Mouse (Mus musculus) frontal cortex, postnatal 14 days (tissue): Measurements from ENCODE around the gene Larp1.
"Not testable (repeated sequence)": the region's sequence is repeated elsewhere in the genome, so short reads cannot be mapped to it uniquely, and the experiment has no call there.

Experiments
- DNase-seq, 2 experiments: peaks; one replicate each; pipeline ENCODE4 v3.0.0; 2022; ENCODE audit warnings: low spot score in 2 of 2

Gene Larp1

DNA sequence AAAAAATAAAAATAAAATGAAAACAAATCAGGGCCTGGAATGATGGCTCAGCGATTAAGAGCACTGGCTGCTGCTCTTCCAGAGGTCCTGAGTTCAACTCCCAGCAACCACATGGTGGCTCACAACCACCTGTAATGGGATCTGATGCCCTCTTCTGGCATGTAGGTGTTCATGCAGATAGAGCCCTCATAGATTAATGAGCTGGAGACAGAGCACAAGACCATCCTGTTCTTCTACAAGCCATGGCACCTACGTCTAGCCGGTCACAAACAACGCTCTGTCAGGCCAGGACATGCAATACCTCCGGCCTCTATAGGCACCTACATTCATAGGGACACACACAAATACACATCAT lies 89.5 kb downstream of the Larp1 start:
- DNase-seq, result not testable (repeated sequence)

DNA sequence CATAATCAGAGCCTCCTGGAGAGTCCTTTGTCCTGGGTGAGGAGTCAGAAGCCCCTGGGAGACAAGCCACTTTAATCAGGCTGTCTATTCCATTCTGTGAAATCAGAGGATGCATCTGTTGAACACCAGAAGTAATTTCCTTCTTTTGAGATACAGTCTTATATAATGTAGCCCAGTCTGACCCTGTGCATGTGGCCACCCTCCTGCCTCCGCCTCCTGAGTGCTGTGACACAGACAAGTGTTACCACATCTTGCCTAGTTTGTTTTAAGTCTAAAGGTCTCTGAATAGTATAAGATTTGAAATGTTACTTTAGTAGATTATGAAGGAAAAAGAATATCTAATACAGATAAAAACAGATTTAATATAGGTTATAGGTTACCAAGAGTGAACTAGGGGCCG lies 91.1 kb downstream of the Larp1 start:
- no peak for DNase-seq

DNA sequence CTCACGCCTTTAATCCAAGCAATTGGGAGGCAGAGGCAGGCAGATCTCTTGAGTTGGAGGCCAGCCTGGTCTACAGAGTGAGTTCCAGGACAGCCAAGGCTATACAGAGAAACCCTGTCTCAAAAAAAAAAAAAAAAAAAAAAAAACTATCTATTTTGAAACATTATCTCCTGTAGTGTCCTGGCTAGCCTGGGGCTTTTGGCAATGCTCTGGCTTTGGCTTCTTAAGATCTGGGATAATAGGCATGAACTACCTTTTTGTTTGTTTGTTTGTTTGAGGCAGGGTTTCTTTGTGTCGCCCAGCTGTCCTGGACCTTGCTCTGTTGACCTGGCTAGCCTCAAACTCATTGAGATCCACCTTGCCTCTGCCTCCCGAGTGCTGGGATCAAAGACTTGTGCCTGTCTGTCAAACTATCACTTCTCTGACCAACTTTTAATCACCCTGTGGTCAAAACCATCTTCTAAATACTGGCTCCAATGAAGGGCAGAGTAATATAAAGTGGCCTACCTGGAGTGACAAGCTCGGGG lies 92.4 kb downstream of the Larp1 start:
- no peak for DNase-seq

DNA sequence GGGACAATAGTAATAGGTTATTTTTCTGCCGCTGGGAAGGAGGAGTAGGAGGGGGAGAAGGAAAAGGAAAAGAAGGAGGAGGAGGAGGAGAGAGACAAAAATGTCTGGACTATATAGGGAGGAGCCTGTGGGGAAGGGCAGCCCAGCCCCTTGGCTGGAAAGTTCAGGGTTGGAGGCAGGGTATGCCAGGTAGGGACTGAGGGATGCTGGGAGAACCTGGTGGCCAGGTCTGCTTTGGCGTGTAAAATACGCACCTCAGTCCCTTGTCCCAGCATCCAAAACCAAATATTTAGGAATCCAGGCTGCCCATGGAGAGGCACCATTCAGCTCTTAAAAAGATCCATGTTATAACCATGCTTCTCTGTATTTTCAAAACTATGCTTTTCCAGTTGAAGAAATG lies 93.3 kb downstream of the Larp1 start:
- no peak for DNase-seq

DNA sequence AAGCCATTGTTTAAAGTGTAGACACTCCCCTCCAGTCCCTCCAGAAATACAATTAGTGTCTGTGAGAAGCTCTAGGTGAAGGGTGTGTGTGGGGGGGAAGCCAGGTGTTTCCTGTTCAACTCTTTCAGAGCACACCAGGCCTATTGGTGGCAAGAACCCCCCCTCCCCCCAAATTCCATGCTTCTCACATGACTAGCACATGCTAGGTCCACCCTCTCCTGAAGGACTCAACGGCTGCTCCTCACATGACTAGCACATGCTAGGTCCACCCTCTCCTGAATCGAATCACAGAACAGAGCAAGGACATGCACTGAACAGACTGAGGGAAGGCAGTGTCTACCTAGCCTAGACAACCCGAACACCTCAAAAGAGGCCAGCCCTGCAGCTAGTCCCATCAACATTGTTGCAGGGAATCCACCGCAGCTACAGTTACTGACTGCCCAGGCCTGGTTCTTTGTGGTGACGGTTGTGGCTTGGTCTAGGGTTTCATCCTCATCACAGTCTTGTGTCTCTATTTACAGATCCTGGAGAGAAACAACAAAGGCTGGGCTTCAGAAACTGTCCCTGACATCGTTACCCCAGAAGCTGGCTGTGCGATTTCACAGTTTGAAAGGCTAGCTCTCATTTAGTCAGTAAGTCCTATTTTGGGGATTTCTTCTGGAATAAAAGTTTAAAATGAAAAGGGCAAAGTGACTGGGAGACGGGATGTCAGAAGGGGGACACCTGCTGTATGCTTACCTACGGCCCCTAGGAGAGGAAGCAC lies 93.9 kb downstream of the Larp1 start:
- no peak for DNase-seq

DNA sequence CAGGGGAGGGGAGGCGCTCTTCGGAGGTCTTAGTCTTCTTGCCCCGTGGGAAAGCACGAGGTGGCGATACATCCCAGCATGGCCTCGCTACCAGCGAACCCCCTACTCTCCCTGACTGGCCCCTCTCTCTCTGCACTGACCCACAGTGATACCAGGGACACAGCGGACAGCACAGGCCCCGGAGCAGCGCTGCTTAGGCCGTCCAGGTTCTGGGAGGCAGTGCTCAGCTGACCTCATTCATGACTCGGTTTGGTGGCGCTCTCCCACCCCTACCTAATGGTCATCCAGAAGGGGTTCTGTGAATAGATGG lies 94.4 kb downstream of the Larp1 start:
- DNase-seq, result no peak

DNA sequence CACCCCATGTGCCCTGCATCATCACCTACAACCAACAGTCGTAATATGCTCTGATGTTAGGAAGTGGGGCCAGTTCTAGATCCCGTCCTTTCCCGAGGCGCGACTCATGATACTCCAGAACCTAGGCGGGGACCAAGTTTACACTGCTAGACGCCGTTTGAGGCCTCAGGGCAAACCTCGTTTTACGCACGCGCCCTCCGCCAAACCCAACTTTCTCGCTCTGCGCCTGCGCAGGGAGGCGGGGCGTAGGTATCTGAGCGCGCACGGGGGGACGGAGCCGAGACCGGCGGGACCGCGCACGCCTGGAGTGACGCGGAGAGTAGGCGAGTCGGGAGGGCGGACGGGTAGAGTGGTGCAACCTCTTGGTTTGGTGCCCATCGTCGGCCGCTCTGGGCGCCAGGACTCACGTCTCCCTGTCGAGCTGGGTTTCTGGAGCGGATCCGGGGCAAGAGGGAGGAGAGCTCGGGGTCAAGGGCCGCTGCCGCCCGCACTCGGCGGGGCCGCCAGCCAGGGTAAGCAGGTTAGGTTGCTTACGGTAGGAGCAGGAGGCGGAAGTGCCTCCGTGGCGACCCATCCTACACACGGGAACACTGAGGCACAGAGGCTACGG lies 94.9 kb downstream of the Larp1 start, which contains the start of gene Cnot8:
Cnot8 (plus strand) TSS at position 457 of the 610 bp plus-strand sequence.
- peak; percentile 98 for DNase-seq

DNA sequence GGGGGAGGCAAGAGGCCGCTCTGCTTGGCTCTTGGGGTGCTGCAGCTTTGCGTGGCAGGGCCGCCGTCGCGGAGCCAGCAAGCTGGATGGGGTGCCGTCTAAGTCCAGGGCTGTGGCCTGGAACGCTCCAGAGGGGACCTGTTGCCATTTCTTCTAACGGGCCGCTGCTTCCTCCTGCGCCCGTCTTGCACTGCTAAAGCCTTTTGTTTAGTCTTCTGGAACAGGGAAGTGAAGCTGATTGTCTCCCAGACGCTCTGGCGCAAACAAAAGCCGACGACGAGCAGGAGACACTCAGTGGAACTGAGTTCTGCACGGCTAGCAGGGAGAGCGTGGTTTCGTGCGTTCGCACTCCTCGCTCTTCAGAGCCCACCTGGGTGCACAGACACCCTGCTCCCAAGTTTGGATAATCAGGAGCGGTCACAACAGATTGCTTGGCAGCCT lies 95.5 kb downstream of the Larp1 start:
- DNase-seq, result peak; percentile 37 to 40

DNA sequence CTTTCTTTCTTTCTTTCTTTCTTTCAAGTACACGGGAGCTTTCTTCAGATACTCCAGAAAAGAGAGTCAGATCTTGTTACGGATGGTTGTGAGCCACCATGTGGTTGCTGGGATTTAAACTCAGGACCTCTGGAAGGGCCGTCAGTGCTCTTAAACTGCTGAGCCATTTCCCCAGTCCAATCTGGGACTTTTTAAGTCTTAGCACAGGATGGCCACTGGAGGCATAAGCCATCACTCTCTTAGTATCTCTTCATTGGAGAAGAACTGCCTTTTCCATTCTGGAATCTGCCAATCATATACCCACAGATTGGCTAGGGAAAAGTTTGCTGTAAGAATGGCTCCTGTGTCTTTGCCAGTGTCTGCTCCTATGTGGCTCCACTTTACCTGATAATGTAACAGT lies 98.1 kb downstream of the Larp1 start:
- no peak for DNase-seq

DNA sequence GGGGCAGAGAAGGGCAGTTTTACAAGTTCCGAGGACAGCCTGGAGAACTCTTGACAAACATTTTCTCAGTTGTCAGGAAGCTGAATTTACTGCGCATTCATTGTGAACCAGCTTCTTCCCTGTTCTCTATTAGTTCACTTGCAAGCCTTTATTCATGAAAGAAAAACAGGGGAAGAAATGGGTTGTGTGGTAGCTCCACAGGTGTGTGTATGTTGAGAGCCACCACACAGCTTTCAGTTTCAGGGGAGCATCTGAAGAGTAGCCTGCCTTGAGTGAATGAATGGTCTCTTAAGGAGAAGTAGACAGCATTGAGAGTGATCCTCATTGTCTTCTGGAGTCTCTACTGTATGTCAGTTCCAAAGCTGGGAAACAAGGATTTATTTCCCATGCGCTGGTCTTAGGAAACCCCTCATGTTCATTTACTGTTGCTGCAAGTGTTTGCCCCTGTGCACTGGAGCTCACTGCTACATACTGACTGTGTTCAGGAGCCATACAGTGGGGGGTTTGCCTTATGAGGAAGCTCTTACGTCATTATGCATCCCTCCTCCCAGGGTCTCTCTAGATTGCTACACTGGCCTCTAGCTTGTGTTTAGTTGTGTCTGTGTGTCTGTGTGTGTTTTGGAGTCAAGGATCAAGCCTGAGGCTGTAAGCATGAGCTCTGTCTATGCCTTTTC lies 98.9 kb downstream of the Larp1 start:
- DNase-seq, result no peak
